Mouse (Mus musculus): ENCODE results near the gene Sh3bp5l.
"Not testable (repeated sequence)": the region's sequence is repeated elsewhere in the genome, so short reads cannot be mapped to it uniquely, and the experiment has no call there.

Sh3bp5l gene

DNA sequence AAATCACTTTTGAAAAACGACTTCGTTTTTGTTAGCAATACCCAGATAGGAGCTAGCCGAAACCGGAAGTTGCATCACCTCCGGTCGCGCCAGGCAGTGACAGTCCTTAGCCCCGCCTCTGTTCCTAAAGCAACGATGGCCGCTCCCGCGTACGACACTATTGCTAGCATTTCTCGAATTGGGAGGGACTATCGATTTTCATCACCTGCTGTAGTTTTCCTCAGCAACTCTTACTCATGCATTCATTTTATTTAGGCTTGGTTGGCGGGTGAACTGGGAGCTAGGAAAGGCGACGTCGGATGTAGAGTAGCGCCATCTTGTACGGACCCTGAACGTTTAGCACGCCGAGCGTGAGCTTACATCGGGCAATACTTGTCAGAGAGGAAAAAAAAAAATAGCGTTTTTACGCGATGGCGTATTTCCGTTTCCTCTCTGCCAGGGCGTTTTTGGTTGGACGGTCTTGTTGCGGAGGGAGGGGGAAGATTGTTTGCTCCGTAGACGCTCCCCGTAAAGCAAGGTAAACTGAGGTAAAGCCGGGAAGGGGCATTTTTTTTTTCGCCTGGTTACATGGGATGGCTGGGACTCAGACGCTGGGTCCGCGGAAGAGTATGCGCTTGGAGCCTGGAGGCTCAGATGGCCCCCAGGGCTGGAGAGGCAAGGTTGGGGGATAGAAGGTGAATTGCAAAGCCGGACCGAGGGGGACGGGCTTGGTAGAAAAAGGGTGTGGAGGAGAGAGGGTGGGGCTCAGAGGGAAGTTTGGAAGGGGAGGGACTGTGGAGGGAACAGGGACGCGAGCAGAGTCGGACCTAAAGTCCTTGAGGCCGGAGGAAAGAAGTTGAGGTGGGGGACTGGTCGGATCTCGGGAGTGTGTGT is at the start of gene Sh3bp5l, which contains the start of gene Zfp672:
Gene Sh3bp5l, plus strand, starts transcription at position 449 of the 873 bp plus-strand sequence.
Gene Zfp672, minus strand, starts transcription at position 64 of the 873 bp plus-strand sequence.
- ATAC-seq (ENCODE audit: insufficient number of reproducible peaks, low FRiP score, low TSS enrichment): peak; percentile 92

DNA sequence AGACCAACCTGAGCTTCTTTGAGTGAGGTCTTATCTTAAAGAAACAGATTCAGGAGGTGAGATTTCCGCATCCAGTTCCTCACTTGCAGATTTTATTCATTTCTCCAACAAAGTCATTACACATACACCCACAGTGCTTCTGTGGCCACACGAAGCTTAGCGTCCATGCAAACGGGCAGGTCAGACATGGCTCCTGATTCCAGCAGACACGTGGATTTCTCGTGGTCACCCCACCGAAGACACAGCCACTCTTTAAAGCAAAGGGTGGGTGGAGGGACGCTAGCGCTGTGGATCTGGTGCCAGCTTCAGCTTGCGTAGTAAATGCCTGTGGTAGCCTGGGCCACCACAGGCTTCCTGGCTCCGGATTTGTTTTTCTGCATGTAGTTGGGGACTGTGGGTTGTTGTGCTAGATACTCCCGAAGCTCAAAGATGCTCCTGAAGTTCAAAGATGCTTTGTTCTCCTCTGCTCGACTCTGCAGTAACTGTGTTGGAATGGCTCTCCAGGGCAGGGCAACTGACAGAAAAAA is 48.5 kb upstream of the Sh3bp5l start:
- no peak for ATAC-seq (ENCODE audit: insufficient number of reproducible peaks, low FRiP score, low TSS enrichment)

DNA sequence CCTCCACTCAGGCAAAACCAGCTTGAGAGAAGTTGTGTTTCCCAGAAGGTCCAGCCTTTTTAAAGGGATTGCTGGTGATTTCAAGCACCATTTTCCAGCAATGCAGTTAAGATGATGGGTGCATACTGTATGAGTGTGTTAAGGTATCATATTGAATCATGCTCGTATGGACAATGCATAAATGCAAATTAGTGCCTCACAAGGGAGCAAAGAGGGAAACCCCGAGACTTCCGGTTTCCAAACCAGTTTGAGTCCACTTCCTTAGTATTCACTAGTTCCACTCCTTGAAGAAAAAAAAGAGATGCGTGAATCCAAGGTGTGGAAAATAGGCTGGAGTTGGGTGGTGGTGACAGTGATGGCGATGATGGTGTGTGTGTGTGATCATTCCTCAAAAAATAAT is 48.0 kb upstream of the Sh3bp5l start:
- ATAC-seq (ENCODE audit: insufficient number of reproducible peaks, low FRiP score, low TSS enrichment): no peak

DNA sequence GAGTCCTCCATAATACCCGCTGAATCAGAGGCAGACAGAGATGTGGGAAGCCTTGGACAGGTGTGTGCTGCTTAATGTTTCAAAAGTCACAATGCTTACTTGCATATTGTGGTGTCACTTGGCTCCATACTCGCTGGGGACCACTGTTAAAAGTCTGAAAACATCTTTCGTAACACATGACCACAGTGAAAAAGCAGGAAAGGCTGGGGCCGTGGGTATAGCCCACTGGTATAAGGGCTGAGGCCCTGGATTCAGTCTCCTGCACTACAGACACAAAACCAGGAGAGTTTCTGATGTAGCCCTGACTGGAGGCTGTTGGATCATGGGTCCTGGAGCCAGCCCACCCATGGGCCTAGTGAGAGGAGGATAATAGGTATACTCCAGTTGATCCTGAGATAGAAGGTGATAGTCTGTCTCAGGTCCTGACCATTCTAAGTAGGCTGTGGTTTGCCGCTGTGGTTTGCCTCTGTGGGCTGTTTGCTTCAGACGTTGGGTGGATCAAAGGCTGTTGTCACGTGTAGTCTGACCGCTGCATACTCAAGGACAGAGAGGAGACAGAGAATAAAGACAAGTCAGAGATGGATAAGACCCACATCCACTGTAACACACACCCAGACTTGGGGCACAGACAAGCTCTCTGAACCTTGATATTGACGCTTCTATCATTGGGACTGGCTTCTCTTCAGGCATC is 40.4 kb upstream of the Sh3bp5l start:
- no peak for ATAC-seq (ENCODE audit: insufficient number of reproducible peaks, low FRiP score, low TSS enrichment)

DNA sequence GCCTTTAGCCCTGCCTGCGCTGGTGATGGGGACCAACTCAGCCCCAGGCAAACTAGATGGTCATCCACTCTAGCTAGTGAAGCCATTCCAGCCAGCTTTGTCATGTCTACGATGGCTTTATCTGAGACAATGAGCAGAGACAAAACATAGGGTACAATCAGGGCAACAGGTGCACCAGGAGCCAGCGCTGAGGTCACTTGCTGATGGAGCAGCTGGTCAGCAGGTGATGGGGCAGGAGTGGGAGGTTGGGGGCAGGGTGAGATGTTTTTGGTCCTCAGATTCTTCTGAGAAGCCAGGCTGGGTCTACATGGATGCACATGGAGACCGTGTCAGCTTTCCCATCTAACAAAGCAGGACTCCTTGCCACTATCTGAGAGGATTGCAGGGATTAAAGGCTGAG is 39.7 kb upstream of the Sh3bp5l start:
- ATAC-seq (ENCODE audit: insufficient number of reproducible peaks, low FRiP score, low TSS enrichment): no peak

DNA sequence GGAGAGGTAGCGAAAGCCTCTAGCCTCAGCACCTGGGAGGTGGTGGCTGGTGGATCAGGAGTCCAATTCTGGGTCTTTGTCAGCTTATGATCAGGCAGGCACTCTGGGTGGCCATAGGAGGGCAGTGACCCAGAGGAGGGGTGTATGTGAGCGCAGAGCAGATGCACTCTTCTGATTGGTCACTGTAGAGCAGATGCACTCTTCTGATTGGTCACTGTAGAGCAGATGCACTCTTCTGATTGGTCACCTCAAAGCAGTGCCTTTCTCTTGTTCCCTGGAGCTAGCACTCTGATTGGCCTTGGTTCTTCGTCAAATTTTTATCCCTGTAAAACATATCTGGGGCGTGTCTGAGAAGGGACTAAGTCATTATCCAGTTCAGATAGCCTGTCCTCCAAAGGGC is 37.7 kb upstream of the Sh3bp5l start:
- ATAC-seq (ENCODE audit: insufficient number of reproducible peaks, low FRiP score, low TSS enrichment): no peak

DNA sequence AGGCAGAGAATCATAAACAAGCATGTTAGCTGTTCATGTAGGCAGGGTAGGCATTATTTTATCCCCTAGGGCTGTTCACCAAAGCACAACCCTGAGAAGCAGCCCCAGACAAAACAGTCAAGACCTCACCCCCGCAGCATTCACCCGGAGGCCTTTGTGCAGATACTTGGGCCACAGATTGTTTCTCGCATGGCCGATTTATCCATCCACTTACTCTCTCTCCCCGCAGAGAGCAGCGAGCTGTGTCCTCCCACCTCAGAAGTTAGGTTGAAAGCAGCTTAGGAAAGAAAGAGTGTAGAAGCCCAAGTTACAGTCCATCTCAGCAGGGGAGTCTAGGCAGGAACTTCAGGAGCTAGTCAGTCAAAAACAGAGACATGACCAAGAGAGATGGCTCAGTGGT is 33.1 kb upstream of the Sh3bp5l start:
- ATAC-seq (ENCODE audit: insufficient number of reproducible peaks, low FRiP score, low TSS enrichment): no peak

DNA sequence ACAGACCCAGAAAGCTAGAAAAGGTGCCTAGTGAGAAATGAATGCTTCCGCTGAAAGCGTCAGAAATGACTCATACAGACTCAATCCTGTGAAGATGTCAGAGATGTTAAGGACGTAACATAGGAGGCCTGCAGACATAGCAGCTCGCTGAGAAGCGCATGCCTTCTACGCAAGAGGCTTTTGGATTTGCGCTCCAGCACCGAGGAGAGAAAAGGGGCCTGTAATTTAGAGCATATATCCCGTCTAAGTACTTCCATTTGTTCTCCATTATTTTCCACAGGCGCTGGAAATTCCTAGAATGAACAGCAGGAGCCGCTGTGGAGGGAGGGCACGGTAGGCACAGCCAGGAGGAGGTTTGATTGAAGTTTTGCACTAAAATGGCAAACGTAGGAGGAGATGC is 29.5 kb upstream of the Sh3bp5l start:
- ATAC-seq (ENCODE audit: insufficient number of reproducible peaks, low FRiP score, low TSS enrichment): no peak

DNA sequence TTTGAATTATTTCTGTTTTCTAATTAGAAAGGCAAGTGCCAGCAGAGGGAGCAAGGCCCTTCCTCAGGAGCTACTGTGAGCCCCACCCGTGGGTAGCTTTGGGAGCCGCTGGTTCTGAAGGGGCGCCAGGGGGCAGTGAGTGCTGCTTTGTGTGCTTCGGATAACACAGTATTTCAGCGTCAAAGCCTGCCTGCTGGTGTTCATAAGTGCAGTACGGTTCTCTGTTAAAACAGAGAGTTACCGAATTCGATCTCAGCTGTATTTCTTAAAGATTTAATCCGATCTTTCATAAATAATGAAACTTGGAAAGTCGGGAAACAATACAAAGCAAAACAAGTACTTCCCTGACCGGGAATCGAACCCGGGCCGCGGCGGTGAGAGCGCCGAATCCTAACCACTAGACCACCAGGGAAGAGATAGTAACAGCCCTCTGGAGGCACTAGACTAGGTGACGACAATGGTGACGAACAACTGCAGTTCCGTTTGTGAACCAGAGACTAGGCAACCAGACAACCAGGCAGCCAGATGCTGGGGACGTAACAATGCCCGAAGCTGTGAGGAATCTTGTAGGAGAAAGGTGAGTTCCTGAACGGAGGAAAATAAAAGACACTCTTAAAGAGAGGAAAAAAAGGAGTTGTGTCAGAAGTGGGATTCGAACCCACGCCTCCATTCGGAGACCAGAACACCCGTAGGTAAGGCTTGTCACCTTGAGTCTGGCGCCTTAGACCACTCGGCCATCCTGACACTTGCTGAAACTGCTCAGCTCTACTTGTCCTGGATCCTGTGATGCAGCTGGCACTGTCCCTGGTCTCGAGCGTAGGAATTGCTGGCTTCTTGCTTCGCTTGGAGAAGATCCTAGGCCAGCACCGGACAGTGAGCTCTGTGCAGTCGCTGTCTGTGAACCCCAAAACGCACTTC is 28.4 kb upstream of the Sh3bp5l start:
- peak; percentile 72 for ATAC-seq (ENCODE audit: insufficient number of reproducible peaks, low FRiP score, low TSS enrichment)

DNA sequence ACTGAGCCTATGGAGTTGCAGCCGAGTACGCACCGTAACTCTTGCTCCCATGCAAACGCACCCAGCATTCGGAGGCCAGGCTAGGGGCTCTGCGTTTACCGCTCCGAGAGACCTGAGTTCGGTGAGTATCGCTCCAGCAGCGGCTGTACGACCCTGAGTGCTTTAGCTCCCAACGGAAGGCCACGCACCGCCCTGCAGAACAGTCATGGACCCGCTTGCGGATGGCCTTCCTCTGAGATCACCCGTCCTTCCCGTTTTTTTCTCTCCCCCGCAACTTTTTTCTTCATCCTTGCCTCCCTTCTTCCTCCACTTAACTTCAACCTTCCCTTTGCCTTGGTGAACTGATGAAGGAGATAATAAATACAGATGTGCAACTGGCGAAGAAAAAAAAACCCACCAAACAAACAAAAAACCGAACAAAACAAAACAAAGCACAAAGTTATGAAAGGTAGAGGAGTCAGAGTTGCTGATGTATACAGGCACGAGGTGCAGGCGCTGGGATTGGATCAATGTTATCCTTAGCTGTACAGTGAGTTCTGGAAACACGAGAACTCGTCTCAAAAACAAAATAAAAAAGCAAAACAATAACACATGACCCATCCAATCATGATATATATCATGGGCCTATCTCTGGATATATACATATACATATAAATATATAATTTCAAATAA is 27.6 kb upstream of the Sh3bp5l start:
- ATAC-seq (ENCODE audit: insufficient number of reproducible peaks, low FRiP score, low TSS enrichment): no peak; the same call in 1 of the 2 replicates

DNA sequence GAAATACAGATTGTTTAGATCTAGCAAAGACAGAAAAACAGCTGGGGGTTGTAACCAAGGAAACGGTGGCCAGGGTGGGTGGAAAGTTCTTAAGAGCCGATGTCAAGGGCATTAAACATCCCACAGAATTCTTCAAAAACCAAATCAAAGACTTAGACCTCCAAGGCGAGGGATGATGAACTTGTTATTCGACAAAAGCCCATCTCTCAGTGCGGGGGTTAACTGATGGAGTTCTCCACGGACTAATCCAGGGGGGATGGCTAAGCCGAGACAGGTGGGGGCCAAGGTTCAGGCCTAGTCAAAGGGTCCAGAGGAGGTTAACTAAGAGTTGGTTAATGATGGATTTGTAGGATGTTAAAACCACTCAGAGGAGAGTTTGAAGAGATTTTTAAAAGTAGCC is 26.9 kb upstream of the Sh3bp5l start:
- ATAC-seq (ENCODE audit: insufficient number of reproducible peaks, low FRiP score, low TSS enrichment): no peak

DNA sequence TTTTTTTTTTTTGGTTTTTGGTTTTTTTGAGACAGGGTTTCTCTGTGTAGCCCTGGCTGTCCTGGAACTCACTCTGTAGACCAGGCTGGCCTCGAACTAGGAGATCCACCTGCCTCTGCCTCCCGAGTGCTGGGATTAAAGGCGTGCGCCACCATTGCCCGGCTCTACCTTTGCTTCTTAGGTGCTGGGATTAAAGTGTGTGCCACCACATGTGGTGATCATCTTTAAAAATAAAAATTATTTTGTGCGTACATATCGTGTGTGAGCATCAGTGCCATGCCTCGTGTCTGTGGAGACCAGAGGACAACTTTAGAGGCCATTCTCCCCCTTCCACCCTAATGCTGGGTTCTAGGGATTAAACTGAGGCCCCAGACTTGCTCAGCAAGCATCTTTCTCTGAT is 25.2 kb upstream of the Sh3bp5l start:
- ATAC-seq (ENCODE audit: insufficient number of reproducible peaks, low FRiP score, low TSS enrichment): not testable (repeated sequence)

DNA sequence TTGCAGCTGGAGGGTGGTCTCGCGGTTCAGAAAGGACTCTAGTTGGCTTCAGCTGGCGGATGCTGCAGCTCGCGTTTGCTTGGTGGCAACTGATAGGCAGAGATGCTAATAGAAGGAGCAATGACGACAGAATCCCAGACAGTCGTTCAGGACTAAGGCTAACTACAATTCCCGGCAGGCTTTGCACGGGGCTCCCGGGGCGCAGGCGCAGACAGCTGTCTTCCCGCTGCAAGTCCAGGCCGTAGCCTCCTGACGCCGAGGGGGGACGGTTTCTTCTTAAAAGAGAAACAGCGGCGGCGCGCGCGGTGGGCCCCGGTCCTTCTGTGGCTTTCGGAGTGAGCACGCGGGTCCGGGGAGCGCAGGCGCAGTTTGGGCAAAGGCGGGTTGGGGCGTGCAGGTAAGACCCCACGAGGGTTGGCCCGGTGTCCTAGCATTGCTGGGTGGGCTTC is 23.6 kb upstream of the Sh3bp5l start, which contains the start of gene Zfp692:
Gene Zfp692, plus strand, starts transcription at position 210 of the 449 bp plus-strand sequence.
- ATAC-seq (ENCODE audit: insufficient number of reproducible peaks, low FRiP score, low TSS enrichment): peak; percentile 83

DNA sequence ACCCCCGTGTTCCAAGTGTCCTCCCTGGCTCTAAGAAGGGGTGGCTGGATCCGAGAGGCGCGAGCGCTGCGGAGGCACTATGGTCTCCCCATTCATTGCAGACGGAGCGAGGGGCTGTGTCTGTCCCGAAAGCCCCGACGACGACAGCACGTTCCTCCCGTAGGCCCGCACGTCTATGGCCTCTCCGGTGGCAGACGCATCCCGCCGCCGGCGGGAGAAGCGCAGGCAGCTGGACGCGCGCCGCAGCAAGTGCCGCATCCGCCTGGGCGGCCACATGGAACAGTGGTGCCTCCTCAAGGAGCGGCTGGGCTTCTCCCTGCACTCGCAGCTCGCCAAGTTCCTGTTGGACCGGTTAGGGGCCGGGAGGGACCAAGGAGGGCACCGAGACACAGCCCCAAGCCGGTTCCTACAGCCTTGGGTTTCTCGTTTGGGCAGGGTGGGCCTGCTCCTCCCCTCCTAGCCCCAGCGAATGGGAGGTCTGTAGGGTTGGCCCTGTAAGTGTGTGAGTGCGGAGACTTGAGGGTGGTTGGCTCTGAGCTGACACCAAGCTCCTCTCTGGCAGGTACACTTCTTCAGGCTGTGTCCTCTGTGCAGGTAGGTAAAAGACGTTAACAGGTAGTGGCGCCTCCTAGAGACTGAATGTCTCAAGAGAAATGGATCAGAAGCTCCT is 23.0 kb upstream of the Sh3bp5l start:
- peak; percentile 47 for ATAC-seq (ENCODE audit: insufficient number of reproducible peaks, low FRiP score, low TSS enrichment)

DNA sequence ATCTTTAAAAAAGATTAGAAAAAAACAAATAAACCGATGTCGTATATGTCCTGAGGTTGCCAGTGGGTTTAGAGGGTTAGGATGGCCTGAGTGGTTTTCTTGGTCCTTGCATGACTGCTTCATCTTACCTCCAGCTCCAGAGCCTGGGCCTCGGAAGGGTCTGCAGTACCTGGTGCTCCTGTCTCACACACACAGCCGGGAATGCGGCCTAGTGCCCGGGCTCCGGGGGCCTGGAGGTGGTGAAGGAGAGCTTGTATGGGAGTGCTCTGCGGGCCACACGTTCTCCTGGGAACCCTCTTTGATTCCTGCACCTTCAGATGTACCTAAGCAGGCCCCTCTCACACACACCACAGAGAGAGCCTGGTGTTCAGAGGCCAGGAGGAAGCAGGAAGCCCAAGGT is 21.9 kb upstream of the Sh3bp5l start:
- ATAC-seq (ENCODE audit: insufficient number of reproducible peaks, low FRiP score, low TSS enrichment): no peak

DNA sequence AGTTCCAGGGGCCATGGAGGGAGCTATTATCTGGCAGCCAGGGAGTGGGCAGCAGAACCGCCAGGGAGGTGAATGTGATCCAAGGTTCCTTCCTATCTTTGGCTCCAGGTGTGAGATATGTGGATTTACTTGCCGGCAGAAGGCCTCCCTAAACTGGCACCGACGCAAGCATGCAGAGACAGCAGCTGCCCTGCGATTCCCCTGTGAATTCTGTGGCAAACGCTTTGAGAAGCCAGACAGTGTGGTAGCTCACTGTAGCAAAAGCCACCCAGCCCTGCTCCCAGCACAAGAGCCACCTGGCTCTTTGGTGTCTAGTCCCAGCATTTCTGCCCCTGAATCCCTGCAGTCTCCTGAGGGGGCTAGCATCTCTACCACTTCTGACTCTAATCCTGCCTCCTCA is 16.5 kb upstream of the Sh3bp5l start:
- ATAC-seq (ENCODE audit: insufficient number of reproducible peaks, low FRiP score, low TSS enrichment): no peak

DNA sequence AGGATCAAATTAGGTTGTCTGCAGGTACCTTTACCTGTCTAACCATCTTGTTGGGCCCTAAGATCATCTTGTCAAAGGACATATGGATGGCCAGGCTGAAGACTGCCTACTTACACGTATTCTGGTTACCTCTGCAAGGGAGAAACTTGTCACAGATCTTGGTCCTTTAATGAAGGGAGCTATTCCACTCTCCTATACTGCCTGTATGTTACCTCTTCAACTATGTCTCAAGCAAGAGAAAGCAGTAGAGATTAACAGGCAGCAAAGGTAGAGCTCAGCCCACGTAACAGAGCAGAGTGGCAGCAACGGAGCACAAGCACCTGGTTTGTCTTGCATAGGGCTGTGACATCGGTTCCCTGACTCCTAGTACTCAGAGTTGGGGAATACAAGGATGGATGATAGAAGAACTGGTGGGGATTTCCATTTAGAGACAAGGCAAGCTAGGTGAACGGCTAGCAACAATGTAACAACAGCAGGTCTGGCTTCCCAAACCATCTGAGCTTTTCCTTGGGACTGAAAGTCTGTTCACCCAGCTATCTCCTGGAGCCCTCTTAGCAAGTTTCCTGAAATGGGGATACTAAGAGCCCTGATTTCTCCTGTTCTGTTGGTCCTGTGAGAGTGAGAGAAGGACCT is 14.9 kb upstream of the Sh3bp5l start:
- no peak for ATAC-seq (ENCODE audit: insufficient number of reproducible peaks, low FRiP score, low TSS enrichment)

DNA sequence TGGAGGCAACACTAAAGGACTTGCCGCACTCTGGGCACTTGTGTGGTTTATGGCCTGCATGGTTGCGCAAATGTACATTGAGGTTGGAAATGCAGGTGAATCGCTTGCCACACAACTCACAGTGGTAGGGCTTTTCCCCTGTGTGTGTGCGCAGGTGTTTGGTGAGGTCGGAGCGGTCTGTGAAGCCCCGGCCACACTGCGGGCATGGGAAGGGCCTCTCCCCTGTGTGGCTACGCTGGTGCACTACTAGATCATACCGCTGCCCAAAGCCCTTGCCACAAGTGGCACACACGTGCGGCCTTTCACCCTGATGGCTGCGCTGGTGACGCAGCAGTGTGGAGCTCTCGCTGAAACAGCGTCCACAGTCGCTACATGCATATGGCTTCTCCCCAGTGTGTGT is 14.2 kb upstream of the Sh3bp5l start:
- ATAC-seq (ENCODE audit: insufficient number of reproducible peaks, low FRiP score, low TSS enrichment): no peak
